Mouse (Mus musculus): ENCODE results near the gene Usp39.

DNA sequence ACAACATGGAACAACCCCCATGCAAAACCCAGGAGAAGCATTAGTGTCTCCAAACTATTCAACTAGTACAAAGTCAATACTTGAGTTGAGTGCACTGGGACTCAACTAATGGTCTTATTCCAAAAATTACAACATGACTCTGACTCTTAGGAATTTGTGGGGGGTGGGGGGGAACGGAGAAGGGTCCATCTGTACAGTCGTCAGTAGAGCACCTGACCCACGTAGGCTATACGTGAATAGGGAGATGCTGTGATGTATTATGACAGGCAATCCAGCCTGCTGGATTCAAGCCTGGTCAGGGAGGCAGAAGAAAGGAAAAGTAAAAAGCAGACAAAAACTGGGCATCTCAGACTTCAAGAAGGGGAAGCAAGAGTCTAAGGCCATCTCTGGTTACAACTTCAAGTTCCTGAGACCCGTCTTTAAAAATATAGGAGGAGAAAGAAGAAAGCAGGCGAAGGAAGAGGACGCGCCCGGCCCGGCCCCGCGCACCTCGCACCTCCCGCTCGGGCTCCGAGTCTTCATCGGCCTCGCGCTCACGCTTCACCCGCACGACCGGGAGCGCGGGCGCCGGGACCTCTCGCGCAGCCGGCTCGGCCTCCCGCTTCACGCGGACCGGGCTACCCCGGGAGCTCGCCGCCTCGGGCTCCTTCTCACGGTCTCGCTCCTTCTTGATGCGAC is 449 bp downstream of the Usp39 start:
- TF ChIP-seq POLR2A (IDR thresholded peaks at IDR 0.05; ENCODE audit: borderline replicate concordance, control insufficient read depth, low read depth, low read length): no peak
- no peak for TF ChIP-seq CTCF (IDR thresholded peaks at IDR 0.05; ENCODE audit: control insufficient read depth, insufficient read depth, low read length)

Data from bone marrow, adult 2 months (tissue).